8 mouse cellular contexts compared by ENCODE assay signal in the genomic region with DNA sequence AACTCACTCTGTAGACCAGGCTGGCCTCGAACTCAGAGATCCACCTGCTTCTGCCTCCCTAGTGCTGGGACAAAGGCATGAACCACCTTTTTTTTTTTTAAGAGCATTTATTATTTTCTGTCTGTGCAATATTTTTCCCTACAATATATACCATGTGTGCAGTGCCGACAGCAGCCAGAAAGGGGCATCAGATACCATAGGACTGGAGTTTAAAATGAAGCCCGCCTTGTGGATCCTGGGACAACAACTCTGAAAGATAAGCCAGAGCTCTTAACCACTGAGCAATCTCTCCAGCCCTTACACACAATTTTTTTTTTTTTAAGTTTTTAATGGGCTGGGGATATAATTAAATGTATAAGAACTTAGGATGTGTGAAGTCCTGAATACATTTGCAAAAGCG. TPM values are rescaled to one million over a fixed set of nuclear protein-coding genes. Genes with fewer than 3 reads are reported as not detected.
A peak's percentile ranks its signal among the peaks of the same experiment; 100 is the strongest.
DNase-seq lines count a peak whose midpoint lies in the region; ATAC-seq and TF ChIP-seq lines count a peak whose summit lies in the region.

No protein-coding gene starts in this region.

- H3K27ac ChIP-seq in lung, embryonic 14.5 days (ENCODE audit: low read depth), result peak overlapping the region; percentile 37; the same call in 1 of the 2 replicates

- DNase-seq in A20 (ENCODE audit: low read depth, low spot score), result peak; percentile 75
- peak; percentile 42 for DNase-seq in R1 (ENCODE audit: low read depth, low spot score)
- DNase-seq in induced T-regulatory cell, adult 2 months (ENCODE audit: low read depth), result peak; percentile 79
- peak; percentile 82 for DNase-seq in lung, embryonic 14.5 days
- peak; percentile 72 for DNase-seq in splenic B cell, adult 2 months (ENCODE audit: low read depth, low spot score)
- DNase-seq in urinary bladder, postnatal 36 days (ENCODE audit: low spot score in 2 of 2), result no peak
- DNase-seq in urinary bladder, postnatal 14 days (ENCODE audit: low spot score), result no peak

- H3K4me2 ChIP-seq in lung, embryonic 14.5 days, result peak overlapping the region; percentile 73

- WGBS in lung, embryonic 14.5 days, result 28% methylated on average over 4 of the region's 4 CpGs

- no peaks in the 10 kb centered on the region for H3K9me3 ChIP-seq in lung, embryonic 14.5 days (ENCODE audit: low read depth, low read length)

- no peak; the same call in 1 of the 2 replicates for TF ChIP-seq CTCF in lung, embryonic 14.5 days (IDR thresholded peaks at IDR 0.05; ENCODE audit: low read depth)

- H3K4me1 ChIP-seq in lung, embryonic 14.5 days (ENCODE audit: insufficient read depth), result no peaks in the 10 kb centered on the region

- H3K9ac ChIP-seq in lung, embryonic 14.5 days, result peak overlapping the region; percentile 38; the same call in 1 of the 2 replicates

- no peak overlapping the region for H3K4me3 ChIP-seq in lung, embryonic 14.5 days (ENCODE audit: low read depth, low read length)

- H3K27me3 ChIP-seq in lung, embryonic 14.5 days (ENCODE audit: insufficient read depth, low read length), result no peaks in the 10 kb centered on the region
- no peaks in the 10 kb centered on the region for H3K27me3 ChIP-seq in splenic B cell, adult 2 months (ENCODE audit: control insufficient read depth, insufficient read depth, low read length, poor library complexity, severe bottlenecking)

- H3K36me3 ChIP-seq in lung, embryonic 14.5 days (ENCODE audit: insufficient read depth), result no peaks in the 10 kb centered on the region
- no peaks in the 10 kb centered on the region for H3K36me3 ChIP-seq in splenic B cell, adult 2 months (ENCODE audit: control insufficient read depth, insufficient read depth, low read length, poor library complexity, severe bottlenecking)

- peak; percentile 65 for ATAC-seq in erythroblast, adult 5-6 weeks (replicated peaks; ENCODE audit: low FRiP score, poor library complexity, severe bottlenecking)
- ATAC-seq in lung, embryonic 14.5 days (ENCODE audit: insufficient read depth), result no peak

RNA-seq across cellular contexts. Expression of a gene that starts 7.8 kb away (rescaled TPM):
- total RNA-seq in erythroblast, adult 5-6 weeks (2015; ENCODE audit: low replicate concordance), result 2.5 and 9.4 TPM in 2 replicates
- 17.7 and 30.0 TPM in 2 replicates for total RNA-seq in erythroblast, adult 5-6 weeks (2017; ENCODE audit: low replicate concordance)
- polyA plus RNA-seq in lung, embryonic 14.5 days (2014; fragmentation: Nextera tagmentation; extraction: Ambion mirVana), result 17.7 and 22.7 TPM in 2 replicates

RNA-seq across cellular contexts. Expression of a gene that starts 13.8 kb away (rescaled TPM):
- total RNA-seq in erythroblast, adult 5-6 weeks (2015; ENCODE audit: low replicate concordance), result 2.3 TPM in 1 of 2 replicates, not detected in the other
- total RNA-seq in erythroblast, adult 5-6 weeks (2017; ENCODE audit: low replicate concordance), result 1.5 and 7.5 TPM in 2 replicates
- polyA plus RNA-seq in lung, embryonic 14.5 days (2014; fragmentation: Nextera tagmentation; extraction: Ambion mirVana), result 4.9 and 6.4 TPM in 2 replicates

RNA-seq across cellular contexts. Expression of a gene that starts 20.9 kb away (rescaled TPM):
- not detected in 2 replicates for total RNA-seq in erythroblast, adult 5-6 weeks (2015; ENCODE audit: low replicate concordance)
- total RNA-seq in erythroblast, adult 5-6 weeks (2017; ENCODE audit: low replicate concordance), result 2.0 and 4.3 TPM in 2 replicates
- 14.3 and 14.5 TPM in 2 replicates for polyA plus RNA-seq in lung, embryonic 14.5 days (2014; fragmentation: Nextera tagmentation; extraction: Ambion mirVana)

RNA-seq across cellular contexts. Expression of a gene that starts 35.0 kb away (rescaled TPM):
- 7.7 and 15.7 TPM in 2 replicates for total RNA-seq in erythroblast, adult 5-6 weeks (2015; ENCODE audit: low replicate concordance)
- total RNA-seq in erythroblast, adult 5-6 weeks (2017; ENCODE audit: low replicate concordance), result 2.6 and 7.1 TPM in 2 replicates
- polyA plus RNA-seq in lung, embryonic 14.5 days (2014; fragmentation: Nextera tagmentation; extraction: Ambion mirVana), result 1.7 and 2.0 TPM in 2 replicates

RNA-seq across cellular contexts. Expression of a gene that starts 50.4 kb away (rescaled TPM):
- total RNA-seq in erythroblast, adult 5-6 weeks (2015; ENCODE audit: low replicate concordance), result 3.3 and 6.3 TPM in 2 replicates
- 1.7 and 3.1 TPM in 2 replicates for total RNA-seq in erythroblast, adult 5-6 weeks (2017; ENCODE audit: low replicate concordance)
- polyA plus RNA-seq in lung, embryonic 14.5 days (2014; fragmentation: Nextera tagmentation; extraction: Ambion mirVana), result 0.05 and 0.18 TPM in 2 replicates

Comparison
In these comparisons a context has a peak if more than half of its experiments do, and no peak if none do; other contexts are left out.
1. DNase-seq: peak in A20 (single experiment), R1 (single experiment), induced T-regulatory cell, adult 2 months (single experiment), lung, embryonic 14.5 days (single experiment) and splenic B cell, adult 2 months (single experiment); none in urinary bladder, postnatal 36 days (0 of 2) and urinary bladder, postnatal 14 days (single experiment).